Mouse (Mus musculus): ENCODE results near the gene Pcca. TPM values are rescaled to one million over a fixed set of nuclear protein-coding genes. Genes with fewer than 3 reads are reported as not detected.

Pcca gene
- total RNA-seq, 2 experiments from 2014 or later = 98.8 to 103 TPM

DNA sequence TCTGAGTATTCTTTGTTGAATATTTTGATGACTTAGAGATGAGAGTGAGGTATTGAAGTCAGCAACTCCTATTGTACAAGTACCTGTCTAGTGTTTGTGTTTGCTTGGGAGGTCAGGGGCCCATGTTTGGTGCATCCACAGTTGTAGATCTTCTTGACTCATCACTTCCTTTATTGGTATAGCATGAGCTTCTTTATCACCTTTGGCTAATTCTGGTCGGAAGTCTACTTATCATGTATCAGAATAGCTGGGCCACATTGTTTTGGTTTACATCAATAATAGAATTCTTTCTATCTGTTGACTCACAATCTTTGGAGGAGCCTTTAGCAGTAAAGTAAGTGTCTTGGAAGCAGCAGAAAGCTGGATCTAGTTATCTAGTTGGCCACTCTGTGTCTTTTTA, 108.3 kb downstream of the Pcca start:
- DNase-seq = no peak

- no peak for DNase-seq
These were observed 114.1 kb downstream of the Pcca start for GRCm38 (mm10) chr14:122648214-122648613.

DNA sequence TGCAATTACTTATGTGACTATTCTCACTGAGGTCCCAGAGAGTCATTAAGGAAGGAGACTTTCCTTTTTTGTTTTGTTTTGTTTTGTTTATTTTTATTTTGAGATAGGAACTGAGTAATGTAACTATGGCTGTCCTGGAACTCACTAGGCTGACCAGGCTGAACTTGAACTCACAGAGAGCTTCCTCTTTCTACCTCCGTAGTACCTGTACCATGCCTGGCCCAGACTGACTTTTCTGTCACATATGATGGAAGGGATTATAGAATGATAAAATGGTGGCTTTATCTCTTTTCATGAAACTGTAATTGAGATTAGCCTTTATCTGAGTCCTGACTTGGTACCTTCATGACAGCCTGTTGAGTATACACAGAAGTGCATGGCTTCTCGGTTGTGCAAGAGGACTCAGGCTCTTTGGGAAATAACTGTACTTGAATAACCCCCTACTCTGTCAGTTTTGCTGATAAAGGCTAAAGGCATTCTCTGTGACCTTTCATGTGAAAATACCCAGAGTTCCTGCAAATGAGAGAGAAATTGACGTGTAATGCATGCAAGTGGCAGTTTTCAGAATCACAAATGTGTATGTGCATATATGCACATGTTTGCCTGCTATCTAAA, 115.3 kb downstream of the Pcca start:
- no peak for DNase-seq

DNA sequence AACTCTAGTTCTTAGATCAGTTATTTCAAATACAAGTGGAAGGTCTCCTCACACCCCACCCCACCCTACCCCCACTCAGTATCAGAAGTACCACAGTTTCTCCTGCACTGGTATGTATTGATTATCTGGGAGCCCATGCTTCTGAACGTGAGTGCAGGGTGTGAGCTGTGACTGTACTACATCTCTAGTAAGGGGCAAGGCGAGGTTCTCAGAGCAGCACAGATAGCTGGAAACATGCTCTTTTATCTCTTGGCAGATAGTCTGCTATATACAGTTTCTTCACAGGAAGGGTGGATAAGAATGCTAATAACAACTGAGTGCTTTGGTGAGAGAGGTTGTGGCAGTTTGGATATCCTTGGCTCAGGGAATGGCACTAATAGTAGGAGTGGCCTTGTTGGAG, 117.6 kb downstream of the Pcca start:
- no peak for DNase-seq

DNA sequence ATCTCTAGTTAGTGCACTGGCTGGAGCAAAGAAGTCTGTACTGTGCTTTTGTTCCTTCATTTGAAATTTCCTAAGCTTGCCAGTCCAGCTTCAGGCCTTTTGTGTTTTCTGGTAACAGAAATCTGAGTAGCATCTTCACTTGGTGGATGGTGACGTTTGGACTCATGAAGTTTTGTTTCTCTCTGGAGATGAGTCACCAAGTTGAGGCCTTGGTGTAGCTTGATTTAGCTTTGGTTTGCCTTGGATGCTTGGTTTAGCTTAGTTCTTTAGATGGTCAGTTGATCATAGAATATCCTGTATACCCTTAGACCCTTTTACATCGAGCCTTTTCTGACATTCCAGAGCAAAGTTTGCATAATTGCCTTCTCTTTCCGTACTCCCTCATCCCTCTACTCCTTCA, 141.5 kb downstream of the Pcca start:
- no peak for DNase-seq

GRCm38 (mm10) chr14:122683645-122684044, 149.5 kb downstream of the Pcca start:
- no peak for DNase-seq

GRCm38 (mm10) chr14:122684250-122684649, 150.1 kb downstream of the Pcca start:
- DNase-seq = no peak

- no peak for DNase-seq
These were observed 150.7 kb downstream of the Pcca start for GRCm38 (mm10) chr14:122684811-122685210.

GRCm38 (mm10) chr14:122687398-122687797, 153.3 kb downstream of the Pcca start:
- DNase-seq = no peak

GRCm38 (mm10) chr14:122688378-122688777, 154.3 kb downstream of the Pcca start:
- DNase-seq = no peak

- DNase-seq = no peak
These were observed 155.2 kb downstream of the Pcca start for GRCm38 (mm10) chr14:122689136-122689815.

- DNase-seq = no peak
These were observed 157.4 kb downstream of the Pcca start for GRCm38 (mm10) chr14:122691555-122691954.

GRCm38 (mm10) chr14:122700333-122700732, 166.2 kb downstream of the Pcca start:
- no peak for DNase-seq

DNA sequence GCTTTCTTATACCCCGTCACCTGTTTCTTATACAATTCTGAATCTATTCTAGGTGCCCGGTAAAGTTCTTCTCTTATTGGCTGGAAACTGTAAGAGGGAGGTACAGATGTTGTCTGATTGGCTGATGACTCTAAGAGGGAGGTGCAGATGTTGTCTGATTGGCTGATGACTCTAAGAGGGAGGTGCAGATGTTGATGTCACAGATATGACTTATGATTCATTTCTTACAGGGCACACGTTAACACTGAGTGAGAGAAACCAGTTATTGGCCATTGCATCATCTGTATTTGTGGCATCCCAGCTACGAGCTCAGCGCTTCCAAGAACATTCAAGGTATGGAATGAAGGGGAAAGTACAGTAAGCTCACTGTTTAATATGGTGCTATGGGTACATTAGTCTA, 179.7 kb downstream of the Pcca start:
- no peak for DNase-seq

DNA sequence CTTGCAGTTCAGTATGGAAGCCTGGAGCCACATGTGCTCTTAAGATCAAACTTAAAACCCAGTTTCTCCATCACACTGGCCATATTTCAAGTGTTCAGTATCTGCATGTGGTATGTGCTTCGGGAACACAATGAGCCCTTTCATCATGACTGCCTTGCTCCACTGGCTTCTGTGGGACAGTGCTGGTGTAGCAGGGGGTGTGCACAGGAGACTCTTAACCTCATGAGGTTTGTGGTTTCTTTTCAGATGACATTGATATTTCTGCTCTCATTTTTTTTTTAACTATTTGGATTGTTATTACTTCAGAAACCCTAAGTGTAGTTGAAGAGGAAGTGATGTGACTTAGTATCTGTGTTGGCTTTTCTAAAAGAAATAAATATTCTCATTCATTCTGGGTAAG, 180.8 kb downstream of the Pcca start:
- DNase-seq = no peak

- DNase-seq = no peak
These were observed 181.9 kb downstream of the Pcca start for GRCm38 (mm10) chr14:122716057-122716456.

GRCm38 (mm10) chr14:122719496-122720080, 185.5 kb downstream of the Pcca start:
- no peak for DNase-seq

GRCm38 (mm10) chr14:122720989-122721388, 186.9 kb downstream of the Pcca start:
- DNase-seq = peak in 1 of 2 experiments; percentile 1

GRCm38 (mm10) chr14:122721750-122722149, 187.6 kb downstream of the Pcca start:
- no peak for DNase-seq

DNA sequence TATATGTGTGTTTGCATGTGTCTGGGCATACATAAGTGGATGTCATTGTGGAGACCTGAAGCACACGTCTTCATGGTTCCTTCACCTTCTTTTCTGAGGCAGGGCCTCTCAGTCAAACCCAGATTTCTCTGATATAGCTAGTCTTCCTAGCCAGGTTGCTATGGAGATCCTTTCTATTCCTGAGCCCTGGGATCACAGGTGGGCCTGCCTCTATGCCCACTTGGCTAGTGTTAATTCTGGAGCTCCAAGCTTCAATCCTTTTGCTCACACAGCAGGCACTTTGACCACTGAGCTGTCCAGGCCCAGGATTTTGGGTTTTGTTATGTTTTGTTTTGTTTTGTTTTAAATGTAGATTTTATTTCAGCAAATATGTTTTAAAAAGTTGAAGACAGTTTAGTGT, 192.3 kb downstream of the Pcca start:
- DNase-seq = no peak

DNA sequence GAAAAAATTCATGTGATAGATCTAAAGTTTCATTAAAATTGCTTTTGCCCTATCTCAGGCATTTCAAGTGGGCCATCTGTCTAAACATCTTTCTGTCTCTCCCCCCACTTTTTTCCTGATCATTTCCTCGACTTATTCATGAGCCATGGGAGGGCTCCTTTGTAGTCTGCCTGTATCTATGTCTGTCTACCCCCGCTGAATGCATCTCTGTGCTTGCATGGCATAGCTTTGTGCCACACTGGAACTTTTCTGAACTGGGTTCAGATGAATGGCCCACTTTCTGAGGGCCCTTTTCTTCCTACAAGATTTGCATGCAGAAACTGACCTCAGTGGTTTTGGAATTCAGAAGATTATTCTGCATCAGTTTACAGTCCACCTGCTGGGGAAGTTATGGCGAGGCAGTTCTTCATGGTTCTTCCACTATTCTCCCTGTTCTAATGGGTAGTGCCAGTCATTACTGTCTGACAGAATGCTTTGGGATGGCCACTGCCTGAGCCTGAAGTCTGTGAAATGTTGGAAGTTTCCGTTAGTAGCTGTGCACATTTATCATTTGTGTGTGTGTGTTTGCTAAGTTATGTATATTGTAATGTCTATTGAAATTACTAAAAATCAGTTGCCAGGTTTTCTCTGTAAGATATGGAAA, 195.4 kb downstream of the Pcca start:
- DNase-seq = no peak

DNA sequence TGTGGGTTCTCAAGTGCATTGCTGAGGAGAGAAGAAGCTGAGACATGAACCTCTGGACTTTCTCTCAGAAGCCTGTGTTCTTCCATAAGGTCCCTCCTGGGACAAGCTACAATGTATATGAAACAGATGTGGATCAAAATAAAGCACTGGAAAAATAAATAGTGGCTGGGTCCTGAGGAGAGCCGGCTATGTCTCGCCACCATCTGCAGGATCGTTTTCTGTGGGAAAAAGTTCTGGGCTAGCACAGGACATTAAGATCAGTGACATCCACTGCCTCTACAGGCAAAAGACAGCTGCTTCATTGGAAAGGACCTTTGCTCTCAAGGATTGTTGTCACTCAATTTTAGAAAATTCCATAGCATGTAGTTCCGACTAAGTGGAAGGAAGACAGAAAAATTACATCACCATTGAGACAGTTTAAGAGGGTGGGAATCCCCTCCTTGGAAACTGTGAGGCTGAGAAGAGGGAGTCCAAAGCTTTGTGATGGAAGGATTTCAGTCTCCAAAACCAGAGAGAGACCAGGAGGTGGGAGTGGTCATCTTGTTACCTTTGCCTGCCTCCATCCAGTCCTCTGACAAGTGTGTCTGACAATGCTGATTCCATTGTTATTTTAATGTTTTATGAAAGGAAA, 196.9 kb downstream of the Pcca start:
- DNase-seq = no peak

- no peak for DNase-seq
These were observed 202.7 kb downstream of the Pcca start for GRCm38 (mm10) chr14:122736806-122737205.

Measured in heart, adult 18-20 months (tissue).